Mouse (Mus musculus) midbrain, embryonic 11.5 days (tissue): ENCODE measurements at regions not wholly inside any gene's neighbourhood (a gene's known extent, or its start where the extent isn't known, plus 50 kb on each side); places are given as distances from the start of the nearest gene placed in this dataset.
A peak's percentile ranks its signal among the peaks of the same experiment; 100 is the strongest.

Experiments
- ATAC-seq: fragments of 200-750 bp; cut with Nextera tagmentation; 2 replicates; pipeline ENCODE4 v1.8.0; 2017; ENCODE audit warnings: moderate TSS enrichment, moderate library complexity; ENCODE audit not compliant: low FRiP score
- DNase-seq: peaks from one replicate; pipeline ENCODE4 v3.0.0; 2015; ENCODE audit warnings: low spot score; ENCODE audit errors: missing footprints
- H3K27ac ChIP-seq: fragments of 300-500 bp; sonication (generic); 2 replicates; pipeline ENCODE4 v1.5.1; 2014; ENCODE audit warnings: low read depth, low read length
- H3K27me3 ChIP-seq: fragments of 300-500 bp; sonication (generic); 2 replicates; pipeline ENCODE4 v1.6.1; 2014; ENCODE audit warnings: mild to moderate bottlenecking, low read length, moderate library complexity, mixed read lengths; ENCODE audit not compliant: control insufficient read depth, insufficient read depth
- H3K36me3 ChIP-seq: fragments of 300-500 bp; sonication (generic); 2 replicates; pipeline ENCODE4 v1.6.1; 2014; ENCODE audit warnings: mild to moderate bottlenecking, low read length, moderate library complexity, mixed read lengths; ENCODE audit not compliant: control insufficient read depth, insufficient read depth
- H3K4me1 ChIP-seq: fragments of 300-500 bp; sonication (generic); 2 replicates; pipeline ENCODE4 v1.6.1; 2014; ENCODE audit warnings: low read length; ENCODE audit not compliant: control insufficient read depth, insufficient read depth
- H3K4me2 ChIP-seq: fragments of 300-500 bp; sonication (generic); 2 replicates; pipeline ENCODE4 v1.6.1; 2014; ENCODE audit warnings: mild to moderate bottlenecking, moderate library complexity
- H3K4me3 ChIP-seq: fragments of 300-500 bp; sonication (generic); 2 replicates; pipeline ENCODE4 v1.5.1; 2014; ENCODE audit warnings: low read depth, low read length
- H3K9ac ChIP-seq: fragments of 300-500 bp; sonication (generic); 2 replicates; pipeline ENCODE4 v1.6.1; 2014; ENCODE audit warnings: low read length
- H3K9me3 ChIP-seq: fragments of 300-500 bp; sonication (generic); 2 replicates; pipeline ENCODE4 v1.6.1; 2016; ENCODE audit warnings: low read length; ENCODE audit not compliant: control insufficient read depth
- WGBS: fragments of 180-500 bp; shearing (Covaris S2); extraction: QIAGEN DNeasy Blood & Tissue Kit; methylation state at CpG from one replicate; pipeline ENCODE4 v1.1.7; 2014; 5-methylcytosine and 5-hydroxymethylcytosine counted together

- DNase-seq (peak; percentile 54), ATAC-seq (no peak)
- Histone ChIP-seq H3K27me3 (no peaks in the 10 kb centered on the region), H3K4me3 (no peak overlapping the region), H3K36me3 (no peaks in the 10 kb centered on the region), H3K9ac (no peak overlapping the region), H3K9me3 (no peaks in the 10 kb centered on the region), H3K4me2 (no peak overlapping the region), H3K27ac (no peak overlapping the region), H3K4me1 (no peaks in the 10 kb centered on the region)
- 77% methylated on average over 11 of the region's 11 CpGs for WGBS
Measured at GRCm38 (mm10) chr2:114812141-114812902, 157.6 kb upstream of the Dph6 start.

DNA sequence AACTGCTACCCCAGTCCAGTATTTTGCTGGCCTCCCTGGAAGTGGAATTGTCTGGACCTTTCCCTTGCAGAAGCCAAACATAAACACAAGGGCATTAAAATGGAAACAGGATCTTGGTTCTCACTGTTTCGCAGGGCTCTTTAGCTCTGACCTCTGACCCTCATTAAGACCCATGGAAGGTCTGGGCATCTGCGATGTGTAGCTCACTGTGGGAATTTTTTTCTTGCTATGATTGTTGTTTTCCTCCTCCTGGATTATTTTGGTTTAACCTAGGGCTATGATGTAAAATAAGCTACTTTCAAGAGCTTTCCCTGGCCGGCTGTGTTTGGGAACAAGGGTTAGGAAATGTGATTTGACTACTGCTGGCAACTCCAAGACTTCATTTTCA, 158.1 kb upstream of the Dph6 start:
- 20% methylated on average over 3 of the region's 3 CpGs for WGBS
- H3K4me3 ChIP-seq, result no peak overlapping the region

DNA sequence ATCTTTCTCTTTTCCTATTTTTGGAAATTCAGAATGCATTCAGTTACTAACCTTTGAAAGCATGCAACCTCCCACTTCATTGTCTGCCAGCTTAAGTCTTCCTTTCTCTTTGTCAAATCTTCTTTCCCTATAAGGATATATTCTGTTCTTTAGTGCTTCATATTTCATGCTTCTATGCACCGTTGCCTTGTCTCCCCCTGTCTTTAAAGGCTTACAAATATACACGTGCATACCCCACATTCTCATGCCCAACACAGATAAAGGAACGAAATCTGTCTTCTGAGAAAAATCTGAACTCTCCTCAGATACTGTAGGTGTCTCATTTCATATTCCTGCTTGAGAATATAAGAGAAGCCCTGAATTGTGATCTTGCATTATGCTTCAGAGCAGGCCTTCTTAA, 167.9 kb upstream of the Dph6 start:
- Histone ChIP-seq H3K9ac (no peak overlapping the region), H3K27ac (no peak overlapping the region), H3K9me3 (no peaks in the 10 kb centered on the region), H3K4me1 (no peaks in the 10 kb centered on the region), H3K4me3 (no peak overlapping the region), H3K36me3 (no peaks in the 10 kb centered on the region), H3K27me3 (no peaks in the 10 kb centered on the region), H3K4me2 (no peak overlapping the region)
- ATAC-seq, result no peak
- 58% methylated on average over 3 of the region's 3 CpGs for WGBS
- DNase-seq, result peak; percentile 78

More for the DNA sequence above, 158.1 kb upstream of the Dph6 start:
- no peak overlapping the region for H3K9ac ChIP-seq
- ATAC-seq, result no peak; the same call in 1 of the 2 replicates
- no peaks in the 10 kb centered on the region for H3K4me1 ChIP-seq
- DNase-seq, result peak; percentile 72
- H3K27me3 ChIP-seq, result no peaks in the 10 kb centered on the region
- no peaks in the 10 kb centered on the region for H3K36me3 ChIP-seq
- H3K27ac ChIP-seq, result no peak overlapping the region
- no peaks in the 10 kb centered on the region for H3K9me3 ChIP-seq
- no peak overlapping the region for H3K4me2 ChIP-seq

GRCm38 (mm10) chr2:114828192-114828591, 173.4 kb upstream of the Dph6 start:
- Histone ChIP-seq H3K4me1 (no peaks in the 10 kb centered on the region), H3K4me2 (no peak overlapping the region), H3K4me3 (no peak overlapping the region), H3K36me3 (no peaks in the 10 kb centered on the region), H3K9ac (no peak overlapping the region), H3K27me3 (no peaks in the 10 kb centered on the region), H3K9me3 (no peaks in the 10 kb centered on the region), H3K27ac (no peak overlapping the region)
- WGBS, result 67% methylated on average over 6 of the region's 6 CpGs
- no peak for ATAC-seq
- no peak for DNase-seq

- Histone ChIP-seq H3K4me1 (no peaks in the 10 kb centered on the region), H3K9ac (no peak overlapping the region), H3K4me2 (no peak overlapping the region), H3K4me3 (no peak overlapping the region), H3K27me3 (no peaks in the 10 kb centered on the region), H3K9me3 (no peaks in the 10 kb centered on the region), H3K36me3 (no peaks in the 10 kb centered on the region), H3K27ac (no peak overlapping the region)
- ATAC-seq (no peak), DNase-seq (no peak)
- WGBS, result 68% methylated on average over 2 of the region's 2 CpGs
Measured at GRCm38 (mm10) chr2:114835694-114836093, 180.9 kb upstream of the Dph6 start.

- H3K27me3 ChIP-seq, result no peaks in the 10 kb centered on the region
- H3K4me3 ChIP-seq, result no peak overlapping the region
- no peak overlapping the region for H3K27ac ChIP-seq
- peak; percentile 59 for DNase-seq
- 76% methylated on average over 9 of the region's 9 CpGs for WGBS
- no peak for ATAC-seq
- no peak overlapping the region for H3K4me2 ChIP-seq
- H3K4me1 ChIP-seq, result no peaks in the 10 kb centered on the region
- no peaks in the 10 kb centered on the region for H3K9me3 ChIP-seq
- H3K9ac ChIP-seq, result no peak overlapping the region
- no peaks in the 10 kb centered on the region for H3K36me3 ChIP-seq
Measured at GRCm38 (mm10) chr2:114843696-114844388, 189.1 kb upstream of the Dph6 start.

GRCm38 (mm10) chr2:114844389-114844771, 189.6 kb upstream of the Dph6 start:
- WGBS, result 80% methylated on average over 3 of the region's 3 CpGs
- H3K4me1 ChIP-seq, result no peaks in the 10 kb centered on the region

DNA sequence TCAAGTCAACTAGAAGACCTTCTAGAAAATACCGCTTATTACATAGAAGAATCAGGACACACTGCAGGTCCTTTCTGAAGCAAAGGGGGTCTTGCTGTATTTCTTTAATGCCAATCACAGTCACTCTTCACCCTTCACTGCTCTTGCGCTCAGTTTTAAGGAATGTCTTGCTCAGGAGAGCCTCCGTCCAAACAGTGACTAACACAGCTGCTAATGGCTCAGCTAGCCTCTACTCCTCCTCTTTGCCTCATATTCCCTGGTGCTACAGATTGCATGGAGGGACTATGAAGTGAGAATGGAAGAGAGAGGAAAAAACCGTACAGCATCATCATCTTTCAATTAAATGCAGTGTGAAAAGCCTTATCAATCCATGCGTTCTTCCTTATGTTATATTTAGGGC, 193.7 kb upstream of the Dph6 start:
- Histone ChIP-seq H3K27me3 (no peaks in the 10 kb centered on the region), H3K9me3 (no peaks in the 10 kb centered on the region), H3K4me1 (no peaks in the 10 kb centered on the region), H3K4me3 (no peak overlapping the region), H3K27ac (no peak overlapping the region), H3K36me3 (no peaks in the 10 kb centered on the region), H3K4me2 (no peak overlapping the region), H3K9ac (no peak overlapping the region)
- ATAC-seq (no peak), DNase-seq (peak; percentile 39)
- 87% methylated on average over 5 of the region's 5 CpGs for WGBS

More at GRCm38 (mm10) chr2:114844389-114844771, 189.6 kb upstream of the Dph6 start:
- H3K4me3 ChIP-seq, result no peak overlapping the region
- peak; percentile 84 for DNase-seq
- no peaks in the 10 kb centered on the region for H3K36me3 ChIP-seq
- H3K27ac ChIP-seq, result no peak overlapping the region
- no peaks in the 10 kb centered on the region for H3K9me3 ChIP-seq
- no peaks in the 10 kb centered on the region for H3K27me3 ChIP-seq
- no peak overlapping the region for H3K9ac ChIP-seq
- ATAC-seq, result no peak
- H3K4me2 ChIP-seq, result no peak overlapping the region

DNA sequence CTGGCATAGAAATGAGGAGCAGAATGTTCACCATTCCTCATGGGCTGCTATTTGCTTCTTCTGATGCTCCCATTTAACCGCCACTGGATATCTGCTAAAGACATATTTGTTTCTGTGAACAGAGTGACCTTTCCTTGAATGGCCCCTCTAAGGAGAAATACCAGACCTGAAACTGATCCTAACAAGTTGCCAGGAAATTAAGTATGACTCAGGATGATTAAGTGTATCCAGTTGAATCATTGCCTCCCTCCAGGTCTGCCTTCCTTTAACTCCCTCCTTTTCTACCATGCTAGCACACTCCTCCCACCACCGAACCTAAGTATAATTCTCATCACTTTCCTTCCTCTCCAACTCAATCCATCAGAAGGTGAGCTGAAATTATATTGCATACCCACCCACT, 194.2 kb upstream of the Dph6 start:
- Histone ChIP-seq H3K9me3 (no peaks in the 10 kb centered on the region), H3K36me3 (no peaks in the 10 kb centered on the region), H3K4me1 (no peaks in the 10 kb centered on the region), H3K4me3 (no peak overlapping the region), H3K27ac (no peak overlapping the region), H3K9ac (no peak overlapping the region), H3K4me2 (no peak overlapping the region), H3K27me3 (no peaks in the 10 kb centered on the region)
- WGBS, result 92% methylated on average over 2 of the region's 2 CpGs
- ATAC-seq, result no peak
- no peak for DNase-seq
